Mouse (Mus musculus): ENCODE measurements around the gene Klhl40. TPM values are rescaled to one million over a fixed set of nuclear protein-coding genes. Genes with fewer than 3 reads are reported as not detected.

Gene Klhl40
- total RNA-seq, 2 experiments from 2014 or later, result 3.2 to 4.3 TPM

GRCm38 (mm10) chr9:121823051-121823450 is 45.6 kb downstream of the Klhl40 start:
- no peak for DNase-seq (ENCODE audit: low spot score in 2 of 2)

GRCm38 (mm10) chr9:121823991-121824390 is 46.6 kb downstream of the Klhl40 start:
- DNase-seq (ENCODE audit: low spot score in 2 of 2), result no peak

GRCm38 (mm10) chr9:121826356-121826755 is 48.9 kb downstream of the Klhl40 start:
- DNase-seq (ENCODE audit: low spot score in 2 of 2), result no peak

GRCm38 (mm10) chr9:121828314-121828713 is 50.9 kb downstream of the Klhl40 start:
- no peak for DNase-seq (ENCODE audit: low spot score in 2 of 2)

- DNase-seq (ENCODE audit: low spot score in 2 of 2), result no peak
Observed at GRCm38 (mm10) chr9:121829270-121829992, 52.0 kb downstream of the Klhl40 start.

GRCm38 (mm10) chr9:121830243-121830955 is 53.0 kb downstream of the Klhl40 start:
- DNase-seq (ENCODE audit: low spot score in 2 of 2), result peak in 1 of 2 experiments; percentile 42

GRCm38 (mm10) chr9:121830956-121831293 is 53.5 kb downstream of the Klhl40 start:
- peak; percentile 81 to 86 for DNase-seq (ENCODE audit: low spot score in 2 of 2)

Other genes starting within 250 kb of the Klhl40 start
- gene Lyzl4, start 135.5 kb upstream of the Klhl40 start, total RNA-seq (2021), result 1 to 10 TPM in 1 of 2 experiments, under 1 TPM in 1; 0.69 to 1.3 TPM
- gene Vipr1, start 134.9 kb upstream of the Klhl40 start, total RNA-seq (2021), result 10 to 100 TPM; 10.6 TPM
- 10 to 100 TPM; 26.4 to 28.7 TPM for gene Sec22c, start 72.1 kb upstream of the Klhl40 start, total RNA-seq (2021)
- gene Ss18l2, start 67.3 kb upstream of the Klhl40 start, total RNA-seq (2021), result 10 to 100 TPM; 83.1 to 92.6 TPM
- 100 to 1,000 TPM; 105 to 121 TPM for gene Nktr, start 58.4 kb upstream of the Klhl40 start, total RNA-seq (2021)
- 100 to 1,000 TPM; 105 to 107 TPM for gene Zfp651, start 18.3 kb upstream of the Klhl40 start, total RNA-seq (2021)
- 1 to 10 TPM; 7.5 to 8.3 TPM for gene Hhatl, start 14.9 kb downstream of the Klhl40 start, total RNA-seq (2021)
- 1 to 10 TPM; 8.3 to 9.4 TPM for gene Ccdc13, start 61.9 kb downstream of the Klhl40 start, total RNA-seq (2021)
- gene Higd1a, start 80.8 kb downstream of the Klhl40 start, total RNA-seq (2021), result 100 to 1,000 TPM in 1 of 2 experiments, 10 to 100 TPM in 1; 96.5 to 101 TPM
- 1 to 10 TPM; 2.6 to 4.2 TPM for gene Ackr2, start 120.7 kb downstream of the Klhl40 start, total RNA-seq (2021)
- gene Cyp8b1, start 138.7 kb downstream of the Klhl40 start, total RNA-seq (2021), result not detected
- gene Fam198a, start 173.4 kb downstream of the Klhl40 start, total RNA-seq (2021), result 1 to 10 TPM; 3.5 to 4.7 TPM
- gene Pomgnt2, start 219.5 kb downstream of the Klhl40 start, total RNA-seq (2021), result 10 to 100 TPM; 39.0 to 39.2 TPM

Data from layer of hippocampus, postnatal 14 days (tissue).